Mouse (Mus musculus): ENCODE results near the gene Gm20604. TPM values are rescaled to one million over a fixed set of nuclear protein-coding genes. Genes with fewer than 3 reads are reported as not detected.

Gm20604 gene
- polyA plus RNA-seq (2014; fragmentation: Nextera tagmentation; extraction: Ambion mirVana): 31.8 and 32.7 TPM in 2 replicates

GRCm38 (mm10) chr12:102758403-102758756 lies at the start of gene Gm20604:
Gene Gm20604, minus strand, starts transcription at chr12:102758672.
- H3K27me3 ChIP-seq (ENCODE audit: control insufficient read depth, insufficient read depth, low read length): no peaks in the 10 kb centered on the region
- H3K4me2 ChIP-seq (ENCODE audit: low read depth, low read length, severe bottlenecking): peak within 1 kb of the TSS; percentile 87

GRCm38 (mm10) chr12:102799528-102799927 lies 41.1 kb upstream of the Gm20604 start:
- Histone ChIP-seq H3K9ac (ENCODE audit: low read length) (no peak overlapping the region), H3K27ac (ENCODE audit: low read depth, low read length) (no peak overlapping the region), H3K9me3 (ENCODE audit: control insufficient read depth, low read length) (no peaks in the 10 kb centered on the region), H3K36me3 (ENCODE audit: control insufficient read depth, insufficient read depth, low read length) (peaks cover 4% of the 10 kb centered on the region; the same call in 1 of the 2 replicates), H3K4me1 (replicated peaks; ENCODE audit: control insufficient read depth, insufficient read depth, low read length) (no peaks in the 10 kb centered on the region), H3K4me2 (ENCODE audit: low read depth, low read length, severe bottlenecking) (no peak overlapping the region), H3K27me3 (ENCODE audit: control insufficient read depth, insufficient read depth, low read length) (no peaks in the 10 kb centered on the region), H3K4me3 (ENCODE audit: low read depth, low read length) (no peak overlapping the region)
- ATAC-seq (replicated peaks; ENCODE audit: low FRiP score) (no peak), DNase-seq (ENCODE audit: low spot score) (no peak)
- WGBS: 89% methylated on average over 2 of the region's 2 CpGs

More at GRCm38 (mm10) chr12:102758403-102758756, at the start of gene Gm20604:
- Histone ChIP-seq H3K36me3 (ENCODE audit: control insufficient read depth, insufficient read depth, low read length) (no peaks in the 10 kb centered on the region; the same call in 1 of the 2 replicates), H3K9ac (ENCODE audit: low read length) (peak within 1 kb of the TSS; percentile 84), H3K9me3 (ENCODE audit: control insufficient read depth, low read length) (no peaks in the 10 kb centered on the region), H3K4me3 (ENCODE audit: low read depth, low read length) (peak within 1 kb of the TSS; percentile 75), H3K27ac (ENCODE audit: low read depth, low read length) (peak within 1 kb of the TSS; percentile 84), H3K4me1 (replicated peaks; ENCODE audit: control insufficient read depth, insufficient read depth, low read length) (peaks cover 8% of the 10 kb centered on the region; the same call in 1 of the 2 replicates)
- no peak for ATAC-seq (replicated peaks; ENCODE audit: low FRiP score)
- DNase-seq (ENCODE audit: low spot score): no peak
- WGBS: 0% methylated on average over 10 of the region's 10 CpGs

GRCm38 (mm10) chr12:102787927-102788326 lies 29.5 kb upstream of the Gm20604 start:
- Histone ChIP-seq H3K4me1 (replicated peaks; ENCODE audit: control insufficient read depth, insufficient read depth, low read length) (no peaks in the 10 kb centered on the region), H3K4me2 (ENCODE audit: low read depth, low read length, severe bottlenecking) (no peak overlapping the region), H3K27me3 (ENCODE audit: control insufficient read depth, insufficient read depth, low read length) (no peaks in the 10 kb centered on the region), H3K9me3 (ENCODE audit: control insufficient read depth, low read length) (no peaks in the 10 kb centered on the region), H3K36me3 (ENCODE audit: control insufficient read depth, insufficient read depth, low read length) (no peaks in the 10 kb centered on the region; the same call in 1 of the 2 replicates), H3K27ac (ENCODE audit: low read depth, low read length) (no peak overlapping the region), H3K9ac (ENCODE audit: low read length) (no peak overlapping the region), H3K4me3 (ENCODE audit: low read depth, low read length) (no peak overlapping the region)
- no peak for DNase-seq (ENCODE audit: low spot score)
- no peak for ATAC-seq (replicated peaks; ENCODE audit: low FRiP score)
- 89% methylated on average over 7 of the region's 7 CpGs for WGBS

- H3K4me2 ChIP-seq (ENCODE audit: low read depth, low read length, severe bottlenecking): no peak overlapping the region
- ATAC-seq (replicated peaks; ENCODE audit: low FRiP score) (no peak), DNase-seq (ENCODE audit: low spot score) (no peak)
- no peaks in the 10 kb centered on the region for H3K4me1 ChIP-seq (replicated peaks; ENCODE audit: control insufficient read depth, insufficient read depth, low read length)
- H3K27ac ChIP-seq (ENCODE audit: low read depth, low read length): no peak overlapping the region
- no peaks in the 10 kb centered on the region for H3K27me3 ChIP-seq (ENCODE audit: control insufficient read depth, insufficient read depth, low read length)
- WGBS: 93% methylated on average over 5 of the region's 5 CpGs
- no peak overlapping the region for H3K9ac ChIP-seq (ENCODE audit: low read length)
- H3K9me3 ChIP-seq (ENCODE audit: control insufficient read depth, low read length): no peaks in the 10 kb centered on the region
- no peaks in the 10 kb centered on the region; the same call in 1 of the 2 replicates for H3K36me3 ChIP-seq (ENCODE audit: control insufficient read depth, insufficient read depth, low read length)
- no peak overlapping the region for H3K4me3 ChIP-seq (ENCODE audit: low read depth, low read length)
These were observed 27.1 kb upstream of the Gm20604 start for GRCm38 (mm10) chr12:102785593-102785985.

GRCm38 (mm10) chr12:102784899-102785592 lies 26.6 kb upstream of the Gm20604 start:
- H3K36me3 ChIP-seq (ENCODE audit: control insufficient read depth, insufficient read depth, low read length): no peaks in the 10 kb centered on the region; the same call in 1 of the 2 replicates
- WGBS: 93% methylated on average over 19 of the region's 19 CpGs
- no peaks in the 10 kb centered on the region for H3K4me1 ChIP-seq (replicated peaks; ENCODE audit: control insufficient read depth, insufficient read depth, low read length)
- H3K27ac ChIP-seq (ENCODE audit: low read depth, low read length): no peak overlapping the region
- H3K9me3 ChIP-seq (ENCODE audit: control insufficient read depth, low read length): no peaks in the 10 kb centered on the region
- H3K27me3 ChIP-seq (ENCODE audit: control insufficient read depth, insufficient read depth, low read length): no peaks in the 10 kb centered on the region
- ATAC-seq (replicated peaks; ENCODE audit: low FRiP score) (no peak), DNase-seq (ENCODE audit: low spot score) (no peak)
- H3K4me2 ChIP-seq (ENCODE audit: low read depth, low read length, severe bottlenecking): no peak overlapping the region
- no peak overlapping the region for H3K9ac ChIP-seq (ENCODE audit: low read length)
- no peak overlapping the region for H3K4me3 ChIP-seq (ENCODE audit: low read depth, low read length)

- no peak overlapping the region for H3K4me3 ChIP-seq (ENCODE audit: low read depth, low read length)
- no peak overlapping the region for H3K27ac ChIP-seq (ENCODE audit: low read depth, low read length)
- no peaks in the 10 kb centered on the region; the same call in 1 of the 2 replicates for H3K36me3 ChIP-seq (ENCODE audit: control insufficient read depth, insufficient read depth, low read length)
- no peak overlapping the region for H3K4me2 ChIP-seq (ENCODE audit: low read depth, low read length, severe bottlenecking)
- no peak for ATAC-seq (replicated peaks; ENCODE audit: low FRiP score)
- no peaks in the 10 kb centered on the region for H3K27me3 ChIP-seq (ENCODE audit: control insufficient read depth, insufficient read depth, low read length)
- H3K9me3 ChIP-seq (ENCODE audit: control insufficient read depth, low read length): no peaks in the 10 kb centered on the region
- no peaks in the 10 kb centered on the region for H3K4me1 ChIP-seq (replicated peaks; ENCODE audit: control insufficient read depth, insufficient read depth, low read length)
- DNase-seq (ENCODE audit: low spot score): no peak
- H3K9ac ChIP-seq (ENCODE audit: low read length): no peak overlapping the region
- 91% methylated on average over 5 of the region's 5 CpGs for WGBS
These were observed 24.4 kb upstream of the Gm20604 start for GRCm38 (mm10) chr12:102782841-102783240.

GRCm38 (mm10) chr12:102779452-102779851 lies 21.0 kb upstream of the Gm20604 start:
- no peak overlapping the region for H3K27ac ChIP-seq (ENCODE audit: low read depth, low read length)
- 51% methylated on average over 3 of the region's 3 CpGs for WGBS
- DNase-seq (ENCODE audit: low spot score) (no peak), ATAC-seq (replicated peaks; ENCODE audit: low FRiP score) (no peak)
- H3K9ac ChIP-seq (ENCODE audit: low read length): no peak overlapping the region
- no peaks in the 10 kb centered on the region for H3K27me3 ChIP-seq (ENCODE audit: control insufficient read depth, insufficient read depth, low read length)
- H3K36me3 ChIP-seq (ENCODE audit: control insufficient read depth, insufficient read depth, low read length): peaks cover 3% of the 10 kb centered on the region; the same call in 1 of the 2 replicates
- H3K4me3 ChIP-seq (ENCODE audit: low read depth, low read length): no peak overlapping the region
- H3K4me1 ChIP-seq (replicated peaks; ENCODE audit: control insufficient read depth, insufficient read depth, low read length): no peaks in the 10 kb centered on the region
- no peak overlapping the region for H3K4me2 ChIP-seq (ENCODE audit: low read depth, low read length, severe bottlenecking)
- no peaks in the 10 kb centered on the region for H3K9me3 ChIP-seq (ENCODE audit: control insufficient read depth, low read length)

GRCm38 (mm10) chr12:102778151-102778550 lies 19.7 kb upstream of the Gm20604 start:
- Histone ChIP-seq H3K9ac (ENCODE audit: low read length) (no peak overlapping the region), H3K4me1 (replicated peaks; ENCODE audit: control insufficient read depth, insufficient read depth, low read length) (no peaks in the 10 kb centered on the region), H3K27ac (ENCODE audit: low read depth, low read length) (no peak overlapping the region), H3K4me2 (ENCODE audit: low read depth, low read length, severe bottlenecking) (no peak overlapping the region), H3K36me3 (ENCODE audit: control insufficient read depth, insufficient read depth, low read length) (peaks cover 3% of the 10 kb centered on the region; the same call in 1 of the 2 replicates), H3K27me3 (ENCODE audit: control insufficient read depth, insufficient read depth, low read length) (no peaks in the 10 kb centered on the region), H3K9me3 (ENCODE audit: control insufficient read depth, low read length) (no peaks in the 10 kb centered on the region), H3K4me3 (ENCODE audit: low read depth, low read length) (no peak overlapping the region)
- ATAC-seq (replicated peaks; ENCODE audit: low FRiP score): no peak
- DNase-seq (ENCODE audit: low spot score): no peak
- WGBS: 84% methylated on average over 5 of the region's 5 CpGs

- H3K4me3 ChIP-seq (ENCODE audit: low read depth, low read length): no peak overlapping the region
- H3K27me3 ChIP-seq (ENCODE audit: control insufficient read depth, insufficient read depth, low read length): no peaks in the 10 kb centered on the region
- H3K4me1 ChIP-seq (replicated peaks; ENCODE audit: control insufficient read depth, insufficient read depth, low read length): no peaks in the 10 kb centered on the region
- H3K9me3 ChIP-seq (ENCODE audit: control insufficient read depth, low read length): no peaks in the 10 kb centered on the region
- DNase-seq (ENCODE audit: low spot score) (no peak), ATAC-seq (replicated peaks; ENCODE audit: low FRiP score) (no peak)
- WGBS: 92% methylated on average over 14 of the region's 14 CpGs
- no peak overlapping the region for H3K27ac ChIP-seq (ENCODE audit: low read depth, low read length)
- no peak overlapping the region for H3K9ac ChIP-seq (ENCODE audit: low read length)
- H3K4me2 ChIP-seq (ENCODE audit: low read depth, low read length, severe bottlenecking): no peak overlapping the region
- peaks cover 12% of the 10 kb centered on the region for H3K36me3 ChIP-seq (ENCODE audit: control insufficient read depth, insufficient read depth, low read length)
These were observed 17.6 kb upstream of the Gm20604 start for GRCm38 (mm10) chr12:102776035-102776434.
